Mouse (Mus musculus): Measurements from ENCODE around the gene Tmem130. TPM values are rescaled to one million over a fixed set of nuclear protein-coding genes. Genes with fewer than 3 reads are reported as not detected.
"Not testable (repeated sequence)": the region's sequence is repeated elsewhere in the genome, so short reads cannot be mapped to it uniquely, and the experiment has no call there.

Gene Tmem130
- polyA plus RNA-seq, 1 experiment from 2014 or later: 2.9 TPM

- Histone ChIP-seq H3K4me2 (ENCODE audit: low read length) (no peak overlapping the region), H3K4me3 (ENCODE audit: low read depth, low read length) (no peak overlapping the region), H3K36me3 (ENCODE audit: control insufficient read depth, insufficient read depth, low read length) (peaks cover 69% of the 10 kb centered on the region), H3K4me1 (replicated peaks; ENCODE audit: control insufficient read depth, insufficient read depth, low read length) (peaks cover 10% of the 10 kb centered on the region), H3K9ac (ENCODE audit: low read length) (no peak overlapping the region), H3K27me3 (replicated peaks; ENCODE audit: control insufficient read depth, insufficient read depth, low read length) (no peaks in the 10 kb centered on the region), H3K27ac (ENCODE audit: low read depth) (no peak overlapping the region), H3K9me3 (ENCODE audit: control insufficient read depth, low read length) (no peaks in the 10 kb centered on the region)
- WGBS: 88% methylated on average over 6 of the region's 6 CpGs
- no peak for ATAC-seq (replicated peaks; ENCODE audit: low FRiP score, low TSS enrichment, low read depth)
- no peak for DNase-seq (ENCODE audit: low spot score)
Observed at GRCm38 (mm10) chr5:144773231-144773630, 11.6 kb upstream of the Tmem130 start.

- Histone ChIP-seq H3K27me3 (replicated peaks; ENCODE audit: control insufficient read depth, insufficient read depth, low read length) (no peaks in the 10 kb centered on the region), H3K36me3 (ENCODE audit: control insufficient read depth, insufficient read depth, low read length) (peaks cover 36% of the 10 kb centered on the region), H3K9me3 (ENCODE audit: control insufficient read depth, low read length) (no peaks in the 10 kb centered on the region), H3K4me2 (ENCODE audit: low read length) (peak overlapping the region; percentile 85), H3K4me3 (ENCODE audit: low read depth, low read length) (peak overlapping the region; percentile 81), H3K4me1 (replicated peaks; ENCODE audit: control insufficient read depth, insufficient read depth, low read length) (peaks cover 10% of the 10 kb centered on the region), H3K27ac (ENCODE audit: low read depth) (peak overlapping the region; percentile 85; the same call in 1 of the 2 replicates), H3K9ac (ENCODE audit: low read length) (peak overlapping the region; percentile 76)
- peak; percentile 21 for ATAC-seq (replicated peaks; ENCODE audit: low FRiP score, low TSS enrichment, low read depth)
- 15% methylated on average over 8 of the region's 8 CpGs for WGBS
- DNase-seq (ENCODE audit: low spot score): no peak
Observed at GRCm38 (mm10) chr5:144769067-144769482, 7.5 kb upstream of the Tmem130 start.

DNA sequence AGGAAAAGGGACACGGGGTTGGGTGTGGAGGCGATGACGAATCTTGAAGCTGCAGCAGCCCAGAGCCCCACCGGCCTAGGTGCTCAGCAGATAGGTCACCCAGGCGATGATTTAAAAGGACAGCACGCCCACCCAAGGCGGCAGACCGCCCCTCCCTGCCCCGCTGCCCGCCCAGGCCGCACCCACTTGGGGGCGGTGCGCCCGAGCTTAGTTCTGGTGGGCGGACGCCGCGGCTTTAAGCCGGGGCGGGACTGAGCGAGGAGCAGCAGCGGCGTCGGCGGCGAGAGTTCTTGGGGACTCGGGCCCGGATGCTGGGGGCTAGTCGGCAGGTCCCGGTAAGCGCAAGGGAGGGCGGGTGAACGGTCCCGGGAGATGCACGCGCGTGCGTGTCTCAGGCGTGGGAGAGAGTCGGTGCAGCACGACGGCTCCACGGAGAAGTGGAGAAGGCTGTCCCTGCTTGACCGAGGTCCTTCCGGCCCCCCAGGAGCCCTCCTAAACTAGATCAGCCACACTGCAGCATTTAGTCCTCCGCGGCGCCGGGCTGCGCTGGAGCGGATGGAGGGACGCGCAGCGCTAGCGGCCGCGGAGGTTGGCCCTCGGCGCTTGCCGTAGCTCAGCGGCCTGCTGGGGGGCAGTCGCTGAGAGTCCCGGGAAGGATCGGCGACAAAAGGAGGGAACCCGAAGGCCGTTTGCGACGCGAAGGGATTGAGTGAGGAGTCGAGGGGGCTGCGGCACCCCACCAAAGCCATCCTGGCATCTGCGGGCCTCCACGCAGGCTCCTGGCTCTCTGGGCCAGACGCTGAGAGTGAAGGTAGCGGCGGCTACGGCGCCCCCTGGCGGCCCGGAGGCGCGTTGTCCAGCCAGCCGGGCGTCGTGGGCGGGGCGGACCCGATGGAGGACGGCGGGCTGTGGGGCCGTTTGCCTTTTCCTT, 6.6 kb upstream of the Tmem130 start:
- peak overlapping the region; percentile 85 for H3K27ac ChIP-seq (ENCODE audit: low read depth)
- peak; percentile 93 for ATAC-seq (replicated peaks; ENCODE audit: low FRiP score, low TSS enrichment, low read depth)
- under 1% methylated on average over 92 of the region's 92 CpGs for WGBS
- peak overlapping the region; percentile 85 for H3K4me2 ChIP-seq (ENCODE audit: low read length)
- H3K9ac ChIP-seq (ENCODE audit: low read length): peak overlapping the region; percentile 76
- no peaks in the 10 kb centered on the region for H3K9me3 ChIP-seq (ENCODE audit: control insufficient read depth, low read length)
- H3K4me1 ChIP-seq (replicated peaks; ENCODE audit: control insufficient read depth, insufficient read depth, low read length): peaks cover 10% of the 10 kb centered on the region
- H3K36me3 ChIP-seq (ENCODE audit: control insufficient read depth, insufficient read depth, low read length): peaks cover 28% of the 10 kb centered on the region
- no peaks in the 10 kb centered on the region for H3K27me3 ChIP-seq (replicated peaks; ENCODE audit: control insufficient read depth, insufficient read depth, low read length)
- peak; percentile 97 for DNase-seq (ENCODE audit: low spot score)
- peak overlapping the region; percentile 81 for H3K4me3 ChIP-seq (ENCODE audit: low read depth, low read length)

GRCm38 (mm10) chr5:144767106-144767798, 5.6 kb upstream of the Tmem130 start, which contains the start of gene Trrap:
Gene Trrap (plus strand): TSS chr5:144767732.
- not testable (repeated sequence) for H3K9me3 ChIP-seq (ENCODE audit: control insufficient read depth, low read length); H3K4me1 ChIP-seq (replicated peaks; ENCODE audit: control insufficient read depth, insufficient read depth, low read length); H3K27me3 ChIP-seq (replicated peaks; ENCODE audit: control insufficient read depth, insufficient read depth, low read length); DNase-seq (ENCODE audit: low spot score)
- Histone ChIP-seq H3K9ac (ENCODE audit: low read length) (peak within 1 kb of the TSS; percentile 76), H3K27ac (ENCODE audit: low read depth) (peak within 1 kb of the TSS; percentile 85), H3K4me2 (ENCODE audit: low read length) (peak within 1 kb of the TSS; percentile 85), H3K36me3 (ENCODE audit: control insufficient read depth, insufficient read depth, low read length) (peaks cover 20% of the 10 kb centered on the region), H3K4me3 (ENCODE audit: low read depth, low read length) (peak within 1 kb of the TSS; percentile 81)
- peak; percentile 24 for ATAC-seq (replicated peaks; ENCODE audit: low FRiP score, low TSS enrichment, low read depth)
- WGBS: 84% methylated on average over 12 of the region's 15 CpGs

- WGBS: 73% methylated on average over 11 of the region's 11 CpGs
- H3K4me2 ChIP-seq (ENCODE audit: low read length): no peak overlapping the region
- H3K9me3 ChIP-seq (ENCODE audit: control insufficient read depth, low read length): no peaks in the 10 kb centered on the region
- H3K9ac ChIP-seq (ENCODE audit: low read length): no peak overlapping the region
- DNase-seq (ENCODE audit: low spot score) (no peak), ATAC-seq (replicated peaks; ENCODE audit: low FRiP score, low TSS enrichment, low read depth) (no peak)
- H3K4me1 ChIP-seq (replicated peaks; ENCODE audit: control insufficient read depth, insufficient read depth, low read length): peaks cover 10% of the 10 kb centered on the region
- H3K4me3 ChIP-seq (ENCODE audit: low read depth, low read length): no peak overlapping the region
- H3K27ac ChIP-seq (ENCODE audit: low read depth): no peak overlapping the region
- peaks cover 14% of the 10 kb centered on the region for H3K36me3 ChIP-seq (ENCODE audit: control insufficient read depth, insufficient read depth, low read length)
- peaks cover 9% of the 10 kb centered on the region for H3K27me3 ChIP-seq (replicated peaks; ENCODE audit: control insufficient read depth, insufficient read depth, low read length)
Observed at GRCm38 (mm10) chr5:144766646-144767045, 5.0 kb upstream of the Tmem130 start.

DNA sequence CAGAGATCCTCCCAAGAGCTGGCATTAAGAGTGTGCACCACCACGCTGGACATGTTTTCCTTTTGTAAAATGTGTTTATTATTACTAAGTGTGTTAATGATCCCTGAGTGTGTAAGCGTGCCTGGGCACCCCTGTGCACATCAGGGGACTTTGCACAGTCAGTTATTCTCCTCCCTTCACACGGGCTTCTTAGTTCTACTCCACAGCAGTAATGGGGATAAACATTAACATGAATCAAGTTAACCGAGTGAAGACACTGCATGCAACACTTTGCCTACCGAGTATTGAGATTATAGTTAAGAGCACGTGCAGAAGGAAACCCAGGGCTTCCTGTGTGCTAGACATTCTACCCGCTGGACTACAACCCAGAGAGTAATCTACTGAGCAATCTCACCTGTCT, 4.4 kb upstream of the Tmem130 start:
- peaks cover 10% of the 10 kb centered on the region for H3K4me1 ChIP-seq (replicated peaks; ENCODE audit: control insufficient read depth, insufficient read depth, low read length)
- no peak overlapping the region for H3K4me3 ChIP-seq (ENCODE audit: low read depth, low read length)
- 51% methylated on average over 7 of the region's 7 CpGs for WGBS
- H3K9me3 ChIP-seq (ENCODE audit: control insufficient read depth, low read length): no peaks in the 10 kb centered on the region
- no peak overlapping the region for H3K27ac ChIP-seq (ENCODE audit: low read depth)
- peaks cover 8% of the 10 kb centered on the region for H3K36me3 ChIP-seq (ENCODE audit: control insufficient read depth, insufficient read depth, low read length)
- no peak overlapping the region for H3K4me2 ChIP-seq (ENCODE audit: low read length)
- DNase-seq (ENCODE audit: low spot score): no peak
- peaks cover 15% of the 10 kb centered on the region for H3K27me3 ChIP-seq (replicated peaks; ENCODE audit: control insufficient read depth, insufficient read depth, low read length)
- H3K9ac ChIP-seq (ENCODE audit: low read length): no peak overlapping the region
- no peak for ATAC-seq (replicated peaks; ENCODE audit: low FRiP score, low TSS enrichment, low read depth)

- ATAC-seq (replicated peaks; ENCODE audit: low FRiP score, low TSS enrichment, low read depth) (no peak), DNase-seq (ENCODE audit: low spot score) (no peak)
- Histone ChIP-seq H3K36me3 (ENCODE audit: control insufficient read depth, insufficient read depth, low read length) (no peaks in the 10 kb centered on the region), H3K4me1 (replicated peaks; ENCODE audit: control insufficient read depth, insufficient read depth, low read length) (no peaks in the 10 kb centered on the region), H3K9ac (ENCODE audit: low read length) (no peak overlapping the region), H3K4me3 (ENCODE audit: low read depth, low read length) (no peak overlapping the region), H3K4me2 (ENCODE audit: low read length) (no peak overlapping the region), H3K27ac (ENCODE audit: low read depth) (no peak overlapping the region), H3K27me3 (replicated peaks; ENCODE audit: control insufficient read depth, insufficient read depth, low read length) (peaks cover 20% of the 10 kb centered on the region), H3K9me3 (ENCODE audit: control insufficient read depth, low read length) (no peaks in the 10 kb centered on the region)
- WGBS: 21% methylated on average over 8 of the region's 8 CpGs
Observed at GRCm38 (mm10) chr5:144758422-144758821, 3.2 kb downstream of the Tmem130 start.

DNA sequence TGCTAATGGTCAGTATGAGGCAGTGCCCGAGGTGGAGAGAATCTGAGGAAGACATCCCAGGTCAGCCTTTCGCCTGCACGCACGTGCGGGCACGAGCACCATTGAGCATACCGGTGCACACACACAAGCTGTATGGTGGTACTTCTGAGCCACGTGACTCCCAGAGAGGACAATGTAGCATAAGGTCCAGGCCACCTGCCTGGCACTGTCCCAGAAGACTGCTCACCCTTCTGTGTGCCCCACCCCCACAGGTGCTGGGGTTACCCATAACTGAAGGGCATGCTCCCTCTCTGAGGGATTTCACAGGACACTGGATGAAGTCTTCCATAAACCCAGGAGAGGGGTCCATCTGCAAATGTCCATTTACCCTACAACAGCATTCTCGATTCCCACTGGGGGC, 4.2 kb downstream of the Tmem130 start:
- H3K36me3 ChIP-seq (ENCODE audit: control insufficient read depth, insufficient read depth, low read length): no peaks in the 10 kb centered on the region
- no peak overlapping the region for H3K27ac ChIP-seq (ENCODE audit: low read depth)
- WGBS: 90% methylated on average over 9 of the region's 9 CpGs
- no peak overlapping the region for H3K4me2 ChIP-seq (ENCODE audit: low read length)
- H3K9ac ChIP-seq (ENCODE audit: low read length): no peak overlapping the region
- H3K27me3 ChIP-seq (replicated peaks; ENCODE audit: control insufficient read depth, insufficient read depth, low read length): peaks cover 18% of the 10 kb centered on the region
- DNase-seq (ENCODE audit: low spot score): no peak
- no peaks in the 10 kb centered on the region for H3K9me3 ChIP-seq (ENCODE audit: control insufficient read depth, low read length)
- ATAC-seq (replicated peaks; ENCODE audit: low FRiP score, low TSS enrichment, low read depth): no peak
- 0 out of 2 replicates have a peak, but pooled peaks cover 1% of the 10 kb centered on the region for H3K4me1 ChIP-seq (replicated peaks; ENCODE audit: control insufficient read depth, insufficient read depth, low read length)
- H3K4me3 ChIP-seq (ENCODE audit: low read depth, low read length): no peak overlapping the region
